Mouse (Mus musculus): ENCODE data around the gene Nans. TPM values are rescaled to one million over a fixed set of nuclear protein-coding genes. Genes with fewer than 3 reads are reported as not detected.
A peak's percentile ranks its signal among the peaks of the same experiment; 100 is the strongest.

Nans gene
- polyA plus RNA-seq, 1 experiment: 53.4 TPM

DNA sequence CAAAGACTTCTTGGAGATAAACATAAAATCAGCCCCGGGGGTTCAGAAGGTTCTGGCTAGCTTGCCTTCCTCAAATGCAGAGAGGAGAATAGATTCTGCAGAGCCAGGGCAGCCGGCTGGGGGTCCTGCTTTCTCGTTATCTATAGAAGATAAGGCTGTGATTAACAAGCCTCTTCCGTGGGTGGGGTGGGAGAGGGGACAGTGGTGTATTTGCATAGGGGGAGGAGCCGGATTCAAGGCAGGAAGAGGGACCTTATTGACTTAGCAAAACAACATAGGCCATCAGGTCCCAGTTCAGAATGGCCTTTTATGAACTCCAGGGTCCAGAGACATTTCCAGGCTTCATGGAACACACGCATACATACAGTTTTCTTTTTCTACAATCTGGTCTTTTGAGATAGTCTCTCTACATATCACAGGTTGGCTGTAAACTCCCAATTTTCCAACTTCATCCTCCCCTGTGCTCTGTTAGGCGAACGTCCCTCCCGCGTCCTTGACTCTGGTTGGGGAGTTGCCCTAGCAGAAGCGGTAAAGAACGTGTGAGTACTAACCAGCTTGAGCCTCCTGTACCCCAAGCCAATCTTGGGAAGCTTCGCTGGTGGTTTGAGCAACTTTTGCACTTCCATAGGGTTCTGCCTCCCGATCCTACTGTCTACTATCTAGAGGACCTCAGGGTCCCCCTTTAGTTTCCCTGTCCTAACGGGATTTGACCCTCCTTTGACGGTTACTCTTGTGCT, 46.2 kb downstream of the Nans start:
- peak; percentile 48 for DNase-seq
- H3K27me3 ChIP-seq (ENCODE audit: control insufficient read depth, insufficient read depth, low read length): no peaks in the 10 kb centered on the region

DNA sequence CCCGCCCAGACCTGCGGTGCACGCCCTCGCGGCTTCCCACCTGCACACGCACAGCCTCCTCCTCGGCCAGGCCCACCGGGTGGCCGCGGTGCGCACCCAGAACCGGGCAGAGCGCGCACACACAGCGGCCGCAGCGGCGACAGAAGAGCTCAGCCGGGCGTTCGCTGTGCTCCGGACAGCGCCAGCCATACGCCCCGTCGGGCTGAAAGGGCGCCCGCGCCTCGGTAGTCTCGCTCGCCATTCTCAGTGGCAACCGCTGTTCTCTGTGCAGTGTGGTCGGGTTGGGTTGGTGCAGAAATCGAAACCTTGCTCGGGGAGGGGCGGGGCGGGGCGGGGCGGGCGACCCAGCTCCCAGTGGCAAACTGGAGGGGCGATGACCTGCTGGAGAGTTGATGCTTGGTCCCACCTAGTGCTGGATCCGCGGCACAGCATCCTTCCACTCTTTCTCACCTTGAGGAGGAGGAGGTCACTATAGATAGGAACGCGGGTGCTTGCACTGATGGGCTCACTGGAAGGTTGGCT, 46.9 kb downstream of the Nans start, which contains the start of gene Trim14:
Trim14 (minus strand) TSS at position 302 of the 522 bp plus-strand sequence.
- Histone ChIP-seq H3K27me3 (ENCODE audit: control insufficient read depth, insufficient read depth, low read length) (no peaks in the 10 kb centered on the region), H3K4me1 (replicated peaks; ENCODE audit: control insufficient read depth, insufficient read depth, low read length) (peaks cover 15% of the 10 kb centered on the region), H3K36me3 (ENCODE audit: control insufficient read depth, insufficient read depth, low read length) (no peaks in the 10 kb centered on the region), H3K27ac (ENCODE audit: control insufficient read depth, insufficient read depth, low read length) (peak within 1 kb of the TSS; percentile 77), H3K4me3 (ENCODE audit: control insufficient read depth, insufficient read depth, low read length) (peak within 1 kb of the TSS; percentile 94)
- TF ChIP-seq POLR2A (IDR thresholded peaks at IDR 0.05; ENCODE audit: control insufficient read depth, extremely low read depth, insufficient read depth, low read length, poor library complexity) (peak; percentile 72; the same call in 1 of the 2 replicates), CTCF (IDR thresholded peaks at IDR 0.05; ENCODE audit: borderline replicate concordance, control insufficient read depth, extremely low read depth, insufficient read depth, low read length, poor library complexity) (no peak)
- DNase-seq: peak; percentile 66
- WGBS: under 1% methylated on average over 46 of the region's 46 CpGs

More for the DNA sequence above, 46.2 kb downstream of the Nans start:
- TF ChIP-seq POLR2A (IDR thresholded peaks at IDR 0.05; ENCODE audit: control insufficient read depth, extremely low read depth, insufficient read depth, low read length, poor library complexity) (no peak), CTCF (IDR thresholded peaks at IDR 0.05; ENCODE audit: borderline replicate concordance, control insufficient read depth, extremely low read depth, insufficient read depth, low read length, poor library complexity) (no peak)
- under 1% methylated on average over 16 of the region's 16 CpGs for WGBS
- H3K4me3 ChIP-seq (ENCODE audit: control insufficient read depth, insufficient read depth, low read length): peak overlapping the region; percentile 94
- H3K4me1 ChIP-seq (replicated peaks; ENCODE audit: control insufficient read depth, insufficient read depth, low read length): peaks cover 15% of the 10 kb centered on the region
- H3K36me3 ChIP-seq (ENCODE audit: control insufficient read depth, insufficient read depth, low read length): no peaks in the 10 kb centered on the region
- H3K27ac ChIP-seq (ENCODE audit: control insufficient read depth, insufficient read depth, low read length): peak overlapping the region; percentile 77

DNA sequence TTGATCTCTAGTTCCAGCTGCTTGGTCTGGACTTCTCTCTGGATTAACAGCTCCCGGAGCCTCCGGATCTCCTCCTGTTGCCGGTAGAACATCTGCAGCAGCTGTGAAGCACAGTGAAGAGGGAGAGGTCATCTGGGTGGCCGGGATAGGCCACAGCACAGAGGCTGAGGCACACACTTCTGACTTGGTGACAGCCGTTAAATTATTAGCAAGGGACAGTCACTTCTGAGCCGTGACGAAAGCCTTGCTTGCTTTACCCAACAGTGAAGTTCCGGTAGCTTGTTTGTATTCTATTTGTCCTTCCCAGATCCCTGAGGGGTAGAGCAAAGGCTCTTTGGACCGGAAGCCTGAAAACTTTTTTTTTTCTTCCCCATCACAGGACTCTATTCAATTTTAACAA, 50.1 kb downstream of the Nans start:
- H3K36me3 ChIP-seq (ENCODE audit: control insufficient read depth, insufficient read depth, low read length): no peaks in the 10 kb centered on the region
- WGBS: 96% methylated on average over 9 of the region's 9 CpGs
- no peak overlapping the region for H3K27ac ChIP-seq (ENCODE audit: control insufficient read depth, insufficient read depth, low read length)
- no peak for DNase-seq
- H3K4me1 ChIP-seq (replicated peaks; ENCODE audit: control insufficient read depth, insufficient read depth, low read length): peaks cover 11% of the 10 kb centered on the region
- H3K27me3 ChIP-seq (ENCODE audit: control insufficient read depth, insufficient read depth, low read length): no peaks in the 10 kb centered on the region
- TF ChIP-seq CTCF (IDR thresholded peaks at IDR 0.05; ENCODE audit: borderline replicate concordance, control insufficient read depth, extremely low read depth, insufficient read depth, low read length, poor library complexity) (no peak), POLR2A (IDR thresholded peaks at IDR 0.05; ENCODE audit: control insufficient read depth, extremely low read depth, insufficient read depth, low read length, poor library complexity) (no peak)
- H3K4me3 ChIP-seq (ENCODE audit: control insufficient read depth, insufficient read depth, low read length): no peak overlapping the region

DNA sequence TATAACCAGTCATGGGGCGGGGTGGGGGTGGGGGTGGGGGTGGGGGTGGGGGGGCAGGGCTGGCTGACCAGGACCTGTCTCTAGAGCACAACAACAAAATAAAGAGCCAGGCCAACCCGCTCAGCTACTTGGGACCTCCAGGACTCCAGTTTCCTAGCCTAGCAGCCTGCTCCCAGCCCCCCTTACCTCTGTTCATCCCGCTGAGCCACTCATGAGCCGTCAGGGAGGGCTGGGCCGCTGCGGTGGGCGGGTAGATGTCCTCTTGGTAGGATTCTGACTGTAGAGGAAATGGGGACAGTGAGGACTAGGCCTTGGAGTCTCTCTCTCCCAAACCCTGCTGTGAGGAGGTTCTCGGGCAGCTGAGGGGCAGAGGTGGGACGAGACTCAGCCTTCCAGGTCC, 52.7 kb downstream of the Nans start:
- DNase-seq: no peak
- Histone ChIP-seq H3K4me3 (ENCODE audit: control insufficient read depth, insufficient read depth, low read length) (no peak overlapping the region), H3K4me1 (replicated peaks; ENCODE audit: control insufficient read depth, insufficient read depth, low read length) (no peaks in the 10 kb centered on the region), H3K27ac (ENCODE audit: control insufficient read depth, insufficient read depth, low read length) (no peak overlapping the region), H3K36me3 (ENCODE audit: control insufficient read depth, insufficient read depth, low read length) (no peaks in the 10 kb centered on the region), H3K27me3 (ENCODE audit: control insufficient read depth, insufficient read depth, low read length) (no peaks in the 10 kb centered on the region)
- 94% methylated on average over 8 of the region's 9 CpGs for WGBS
- TF ChIP-seq POLR2A (IDR thresholded peaks at IDR 0.05; ENCODE audit: control insufficient read depth, extremely low read depth, insufficient read depth, low read length, poor library complexity) (no peak), CTCF (IDR thresholded peaks at IDR 0.05; ENCODE audit: borderline replicate concordance, control insufficient read depth, extremely low read depth, insufficient read depth, low read length, poor library complexity) (no peak)

DNA sequence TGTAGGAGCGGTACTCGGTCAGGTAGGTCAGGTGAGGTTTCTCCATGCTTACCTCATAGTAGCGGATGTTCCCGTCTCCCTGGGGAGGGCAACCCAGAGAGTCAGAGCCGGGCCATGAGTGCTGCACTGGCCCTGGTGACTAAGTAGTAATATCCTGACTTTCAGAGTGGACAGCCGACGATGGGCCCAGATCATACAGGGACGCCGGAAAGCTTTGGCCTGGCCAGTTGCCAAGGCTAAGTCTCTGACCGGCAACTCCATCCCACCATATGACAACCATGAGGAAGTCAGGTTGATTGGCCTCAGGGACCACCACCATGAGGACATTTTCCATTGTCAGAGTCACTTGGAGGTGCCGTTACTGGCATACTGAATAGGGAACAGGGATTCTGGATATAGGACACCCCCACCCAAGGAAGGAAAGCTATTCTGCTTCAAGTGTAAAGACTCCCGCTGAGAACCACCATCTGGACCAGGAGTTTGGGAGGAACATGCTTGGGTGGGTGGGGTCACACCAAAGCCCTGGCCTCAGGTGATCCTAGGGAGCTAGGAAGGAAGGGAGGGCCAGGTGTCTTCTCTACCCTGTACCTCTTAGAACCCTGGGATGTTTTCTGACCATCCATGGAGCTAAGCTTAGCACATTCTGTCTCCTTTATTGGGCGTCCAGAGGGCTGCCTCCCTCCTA, 54.5 kb downstream of the Nans start:
- no peaks in the 10 kb centered on the region for H3K27me3 ChIP-seq (ENCODE audit: control insufficient read depth, insufficient read depth, low read length)
- no peak for TF ChIP-seq CTCF (IDR thresholded peaks at IDR 0.05; ENCODE audit: borderline replicate concordance, control insufficient read depth, extremely low read depth, insufficient read depth, low read length, poor library complexity)
- TF ChIP-seq POLR2A (IDR thresholded peaks at IDR 0.05; ENCODE audit: control insufficient read depth, extremely low read depth, insufficient read depth, low read length, poor library complexity): no peak
- DNase-seq: no peak
- H3K4me3 ChIP-seq (ENCODE audit: control insufficient read depth, insufficient read depth, low read length): no peak overlapping the region
- H3K4me1 ChIP-seq (replicated peaks; ENCODE audit: control insufficient read depth, insufficient read depth, low read length): no peaks in the 10 kb centered on the region
- H3K27ac ChIP-seq (ENCODE audit: control insufficient read depth, insufficient read depth, low read length): no peak overlapping the region
- no peaks in the 10 kb centered on the region for H3K36me3 ChIP-seq (ENCODE audit: control insufficient read depth, insufficient read depth, low read length)
- 97% methylated on average over 13 of the region's 13 CpGs for WGBS

DNA sequence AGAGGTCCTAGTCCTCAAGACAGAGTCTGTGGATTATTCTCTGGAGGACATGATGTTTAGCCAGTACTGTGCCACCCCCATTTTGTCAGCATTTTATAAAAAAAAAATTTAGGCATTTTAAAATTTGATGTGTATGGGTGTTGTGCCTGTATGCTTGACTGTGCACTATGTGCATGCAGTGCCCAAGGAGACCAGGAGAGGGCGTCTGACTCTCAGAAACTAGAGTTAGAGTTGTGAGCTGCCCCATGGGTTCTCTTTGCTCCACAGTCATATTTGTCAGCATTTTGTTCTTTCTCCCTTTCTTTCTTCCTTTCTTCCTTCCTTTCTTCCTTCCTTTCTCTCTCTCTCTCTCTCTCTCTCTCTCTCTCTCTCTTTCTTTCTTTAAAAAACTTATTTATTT, 55.3 kb downstream of the Nans start:
- no peak overlapping the region for H3K27ac ChIP-seq (ENCODE audit: control insufficient read depth, insufficient read depth, low read length)
- WGBS: 25% methylated on average over 1 of the region's 1 CpGs
- no peak for DNase-seq
- H3K36me3 ChIP-seq (ENCODE audit: control insufficient read depth, insufficient read depth, low read length): no peaks in the 10 kb centered on the region
- H3K27me3 ChIP-seq (ENCODE audit: control insufficient read depth, insufficient read depth, low read length): no peaks in the 10 kb centered on the region
- TF ChIP-seq CTCF (IDR thresholded peaks at IDR 0.05; ENCODE audit: borderline replicate concordance, control insufficient read depth, extremely low read depth, insufficient read depth, low read length, poor library complexity) (no peak), POLR2A (IDR thresholded peaks at IDR 0.05; ENCODE audit: control insufficient read depth, extremely low read depth, insufficient read depth, low read length, poor library complexity) (no peak)
- no peak overlapping the region for H3K4me3 ChIP-seq (ENCODE audit: control insufficient read depth, insufficient read depth, low read length)
- no peaks in the 10 kb centered on the region for H3K4me1 ChIP-seq (replicated peaks; ENCODE audit: control insufficient read depth, insufficient read depth, low read length)
